ENCODE assay signal across 15 mouse cellular contexts in the genomic region with DNA sequence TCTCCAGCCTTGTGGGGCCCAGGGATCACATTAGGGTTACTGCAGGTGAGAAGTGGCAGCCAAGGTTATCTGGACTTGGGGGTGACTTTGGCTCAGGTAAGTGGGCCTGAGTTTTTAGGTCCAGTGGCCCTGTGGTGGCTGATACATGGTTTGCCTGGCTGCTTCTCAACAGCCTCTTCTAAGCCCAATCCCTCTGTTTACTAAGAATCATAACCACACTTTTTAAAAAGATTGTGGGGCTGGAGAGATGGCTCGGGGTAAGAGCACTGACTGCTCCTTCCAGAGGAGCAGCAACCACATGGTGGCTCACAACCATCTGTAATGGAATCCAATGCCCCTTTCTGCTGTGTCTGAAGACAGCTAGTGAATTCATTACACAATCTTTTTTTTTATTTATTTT. TPM values are rescaled to one million over a fixed set of nuclear protein-coding genes. Genes with fewer than 3 reads are reported as not detected.
DNase-seq lines count a peak whose midpoint lies in the region; ATAC-seq and TF ChIP-seq lines count a peak whose summit lies in the region.
"Had no signal": no experiment of that assay in that cellular context is flagged by ENCODE, and none has a peak within 500 bp of the region (broad histone marks: within the 10 kb centered on the region; RNA-seq: fewer than 3 reads in every experiment).

No protein-coding gene starts in this region.

- H3K27me3 ChIP-seq in forebrain, embryonic 12.5 days, result no peaks in the 10 kb centered on the region
- H3K27me3 ChIP-seq in forebrain, postnatal 0 days (ENCODE audit: insufficient read depth, low read length), result no peaks in the 10 kb centered on the region
- H3K27me3 ChIP-seq in neural tube, embryonic 11.5 days (ENCODE audit: control insufficient read depth, insufficient read depth, low read length), result no peaks in the 10 kb centered on the region
- no peaks in the 10 kb centered on the region for H3K27me3 ChIP-seq in limb, embryonic 12.5 days
- H3K27me3 ChIP-seq: limb, embryonic 15.5 days had no signal

- peak overlapping the region; percentile 89; the same call in 1 of the 2 replicates for H3K4me2 ChIP-seq in forebrain, embryonic 12.5 days
- no peak overlapping the region for H3K4me2 ChIP-seq in forebrain, postnatal 0 days (ENCODE audit: low read depth)
- no peak overlapping the region for H3K4me2 ChIP-seq in neural tube, embryonic 11.5 days (ENCODE audit: low read depth)
- H3K4me2 ChIP-seq in limb, embryonic 12.5 days, result peak overlapping the region; percentile 89; the same call in 1 of the 2 replicates
- H3K4me2 ChIP-seq: limb, embryonic 15.5 days had no signal

- H3K27ac ChIP-seq in forebrain, embryonic 12.5 days, result no peak overlapping the region
- no peak overlapping the region for H3K27ac ChIP-seq in forebrain, postnatal 0 days (ENCODE audit: low read depth, low read length)
- H3K27ac ChIP-seq in neural tube, embryonic 11.5 days (ENCODE audit: low read depth, low read length), result peak overlapping the region; percentile 29; the same call in 1 of the 2 replicates
- H3K27ac ChIP-seq in limb, embryonic 12.5 days, result peak overlapping the region; percentile 59; the same call in 1 of the 2 replicates
- H3K27ac ChIP-seq: layer of hippocampus, adult 2 months had no signal

- TF ChIP-seq CTCF in forebrain, postnatal 0 days (IDR thresholded peaks at IDR 0.05; ENCODE audit: low read depth), result no peak

- 55% methylated on average over 1 of the region's 1 CpGs for WGBS in forebrain, embryonic 12.5 days
- WGBS in forebrain, postnatal 0 days, result 46% methylated on average over 1 of the region's 1 CpGs
- WGBS in neural tube, embryonic 11.5 days, result 55% methylated on average over 1 of the region's 1 CpGs
- WGBS in limb, embryonic 12.5 days, result 49% methylated on average over 1 of the region's 1 CpGs

- DNase-seq in forebrain, postnatal 0 days, result no peak
- DNase-seq in neural tube, embryonic 11.5 days (ENCODE audit: low spot score), result no peak
- no peak for DNase-seq in neural tube, embryonic 10.5 days (ENCODE audit: extremely low spot score, low spot score)
- no peak for DNase-seq in right cerebral cortex, postnatal 14 days
- DNase-seq in gastrocnemius, postnatal 10 days, result no peak
- DNase-seq in cerebellum, postnatal 36 days, result no peak
- DNase-seq: adrenal gland, adult 2 months; cerebellum, adult 11 months; retina, postnatal 1 day had no signal

- peaks cover 27% of the 10 kb centered on the region for H3K4me1 ChIP-seq in forebrain, embryonic 12.5 days
- peaks cover 16% of the 10 kb centered on the region for H3K4me1 ChIP-seq in forebrain, postnatal 0 days (ENCODE audit: insufficient read depth)
- peaks cover 18% of the 10 kb centered on the region for H3K4me1 ChIP-seq in neural tube, embryonic 11.5 days (ENCODE audit: control insufficient read depth, insufficient read depth, low read length)
- H3K4me1 ChIP-seq in limb, embryonic 12.5 days (replicated peaks), result peaks cover 25% of the 10 kb centered on the region

- H3K9ac ChIP-seq in forebrain, embryonic 12.5 days, result no peak overlapping the region
- H3K9ac ChIP-seq in forebrain, postnatal 0 days, result no peak overlapping the region
- no peak overlapping the region for H3K9ac ChIP-seq in neural tube, embryonic 11.5 days (ENCODE audit: low read length)
- H3K9ac ChIP-seq in limb, embryonic 12.5 days (replicated peaks), result no peak overlapping the region; the same call in 1 of the 2 replicates
- H3K9ac ChIP-seq: limb, embryonic 15.5 days had no signal

- peaks cover 26% of the 10 kb centered on the region for H3K36me3 ChIP-seq in forebrain, embryonic 12.5 days (replicated peaks)
- peaks cover 10% of the 10 kb centered on the region for H3K36me3 ChIP-seq in forebrain, postnatal 0 days (ENCODE audit: insufficient read depth)
- peaks cover 6% of the 10 kb centered on the region; the same call in 1 of the 2 replicates for H3K36me3 ChIP-seq in neural tube, embryonic 11.5 days (ENCODE audit: control insufficient read depth, insufficient read depth, low read length)
- H3K36me3 ChIP-seq in limb, embryonic 12.5 days, result peaks cover 28% of the 10 kb centered on the region

- no peaks in the 10 kb centered on the region for H3K9me3 ChIP-seq in forebrain, embryonic 12.5 days
- no peaks in the 10 kb centered on the region for H3K9me3 ChIP-seq in forebrain, postnatal 0 days (ENCODE audit: low read length)
- no peaks in the 10 kb centered on the region for H3K9me3 ChIP-seq in neural tube, embryonic 11.5 days (ENCODE audit: control insufficient read depth, low read length)
- H3K9me3 ChIP-seq in limb, embryonic 12.5 days, result no peaks in the 10 kb centered on the region
- H3K9me3 ChIP-seq: heart, embryonic 10.5 days; limb, embryonic 15.5 days had no signal

- 0 out of 2 replicates have a peak overlapping the region, but pooled peaks have one; percentile 80 for H3K4me3 ChIP-seq in forebrain, embryonic 12.5 days (replicated peaks)
- no peak overlapping the region for H3K4me3 ChIP-seq in forebrain, postnatal 0 days (ENCODE audit: low read depth, low read length)
- no peak overlapping the region for H3K4me3 ChIP-seq in neural tube, embryonic 11.5 days (ENCODE audit: low read depth, low read length)
- no peak overlapping the region; the same call in 1 of the 2 replicates for H3K4me3 ChIP-seq in limb, embryonic 12.5 days (replicated peaks)

- no peak for ATAC-seq in forebrain, embryonic 12.5 days (ENCODE audit: low FRiP score)
- no peak for ATAC-seq in forebrain, postnatal 0 days
- ATAC-seq in neural tube, embryonic 11.5 days (ENCODE audit: insufficient read depth, low FRiP score, low TSS enrichment), result no peak
- ATAC-seq in limb, embryonic 12.5 days (ENCODE audit: insufficient number of reproducible peaks, insufficient read depth, low FRiP score, low TSS enrichment, low read depth), result no peak
- ATAC-seq: inflammation-experienced regulatory T-cells, adult 6 months had no signal

RNA-seq across cellular contexts. Expression of a gene that starts 3.2 kb away (rescaled TPM):
- 8.5 and 9.2 TPM in 2 replicates for polyA plus RNA-seq in forebrain, embryonic 12.5 days (2016; fragmentation: Nextera tagmentation; extraction: Ambion mirVana)
- total RNA-seq in forebrain, postnatal 0 days (2014; rRNA removed), result 20.5 and 25.4 TPM in 2 replicates
- polyA plus RNA-seq in forebrain, postnatal 0 days (2015; fragmentation: Nextera tagmentation; extraction: Ambion mirVana), result 2.2 and 4.4 TPM in 2 replicates
- 6.2 and 7.8 TPM in 2 replicates for polyA plus RNA-seq in neural tube, embryonic 11.5 days (2014; fragmentation: Nextera tagmentation; extraction: Ambion mirVana)
- 6.7 and 8.4 TPM in 2 replicates for polyA plus RNA-seq in limb, embryonic 12.5 days (2016; fragmentation: Nextera tagmentation; extraction: Ambion mirVana)
- 10 to 100 TPM; 13.5 to 16.2 TPM for total RNA-seq in gastrocnemius, postnatal 10 days (2021)

RNA-seq across cellular contexts. Expression of a gene that starts 51.0 kb away (rescaled TPM):
- 55.9 and 56.6 TPM in 2 replicates for polyA plus RNA-seq in forebrain, embryonic 12.5 days (2016; fragmentation: Nextera tagmentation; extraction: Ambion mirVana)
- total RNA-seq in forebrain, postnatal 0 days (2014; rRNA removed), result 37.9 and 42.5 TPM in 2 replicates
- polyA plus RNA-seq in forebrain, postnatal 0 days (2015; fragmentation: Nextera tagmentation; extraction: Ambion mirVana), result 28.4 and 36.9 TPM in 2 replicates
- polyA plus RNA-seq in neural tube, embryonic 11.5 days (2014; fragmentation: Nextera tagmentation; extraction: Ambion mirVana), result 43.0 and 48.0 TPM in 2 replicates
- 62.8 and 65.1 TPM in 2 replicates for polyA plus RNA-seq in limb, embryonic 12.5 days (2016; fragmentation: Nextera tagmentation; extraction: Ambion mirVana)
- total RNA-seq in gastrocnemius, postnatal 10 days (2021), result 10 to 100 TPM; 11.9 to 16.9 TPM

Comparison
In these comparisons a context has a peak if more than half of its experiments do, and no peak if none do; other contexts are left out.
1. H3K4me2 ChIP-seq: peak in forebrain, embryonic 12.5 days (single experiment) and limb, embryonic 12.5 days (single experiment); none in forebrain, postnatal 0 days (single experiment) and neural tube, embryonic 11.5 days (single experiment).
2. H3K27ac ChIP-seq: peak in neural tube, embryonic 11.5 days (single experiment) and limb, embryonic 12.5 days (single experiment); none in forebrain, embryonic 12.5 days (single experiment) and forebrain, postnatal 0 days (single experiment).